14 mouse cellular contexts compared by ENCODE assay signal in genomic region chr12:112554900-112555299, GRCm38 (mm10). TPM values are rescaled to one million over a fixed set of nuclear protein-coding genes. Genes with fewer than 3 reads are reported as not detected.
DNase-seq lines count a peak whose midpoint lies in the region; ATAC-seq lines count a peak whose summit lies in the region.
"Had no signal": no experiment of that assay in that cellular context is flagged by ENCODE, and none has a peak within 500 bp of the region (broad histone marks: within the 10 kb centered on the region; RNA-seq: fewer than 3 reads in every experiment).

No protein-coding gene starts in this region.

- WGBS in intestine, embryonic 15.5 days, result 31% methylated on average over 12 of the region's 12 CpGs
- WGBS in midbrain, embryonic 14.5 days, result 43% methylated on average over 12 of the region's 12 CpGs

- peak; percentile 65 for DNase-seq in R1 (ENCODE audit: low read depth, low spot score)
- DNase-seq in kidney, postnatal 14 days, result peak; percentile 70
- peak; percentile 70 for DNase-seq in lung, postnatal 36 days
- DNase-seq in midbrain, embryonic 14.5 days, result no peak
- DNase-seq in natural killer cell, adult 2 months (ENCODE audit: low spot score in 2 of 2), result no peak
- no peak for DNase-seq in left cerebral cortex, postnatal 14 days (ENCODE audit: low spot score in 2 of 2)
- DNase-seq: cerebellum, adult 9-10 months; heart, postnatal 14 days; layer of hippocampus, postnatal 36 days had no signal

- no peaks in the 10 kb centered on the region for H3K36me3 ChIP-seq in intestine, embryonic 15.5 days
- no peaks in the 10 kb centered on the region for H3K36me3 ChIP-seq in midbrain, embryonic 14.5 days (ENCODE audit: control insufficient read depth, insufficient read depth, low read length)
- H3K36me3 ChIP-seq: embryonic facial prominence, embryonic 15.5 days; midbrain, embryonic 12.5 days had no signal

- H3K9ac ChIP-seq in intestine, embryonic 15.5 days, result no peak overlapping the region
- no peak overlapping the region for H3K9ac ChIP-seq in midbrain, embryonic 14.5 days (replicated peaks; ENCODE audit: low read length)
- H3K9ac ChIP-seq: embryonic facial prominence, embryonic 15.5 days; midbrain, embryonic 12.5 days had no signal

- H3K4me3 ChIP-seq in intestine, embryonic 15.5 days (replicated peaks), result no peak overlapping the region
- H3K4me3 ChIP-seq in midbrain, embryonic 14.5 days (replicated peaks; ENCODE audit: low read depth, low read length), result no peak overlapping the region
- H3K4me3 ChIP-seq: embryonic facial prominence, embryonic 15.5 days; midbrain, embryonic 12.5 days had no signal

- H3K4me2 ChIP-seq in intestine, embryonic 15.5 days (replicated peaks), result no peak overlapping the region
- H3K4me2 ChIP-seq in midbrain, embryonic 14.5 days (ENCODE audit: low read length), result no peak overlapping the region
- H3K4me2 ChIP-seq: embryonic facial prominence, embryonic 15.5 days; midbrain, embryonic 12.5 days had no signal

- no peaks in the 10 kb centered on the region for H3K27me3 ChIP-seq in intestine, embryonic 15.5 days (replicated peaks)
- no peaks in the 10 kb centered on the region for H3K27me3 ChIP-seq in midbrain, embryonic 14.5 days (ENCODE audit: control insufficient read depth, insufficient read depth, low read length)

- peak; percentile 66 for ATAC-seq in intestine, embryonic 15.5 days
- no peak for ATAC-seq in midbrain, embryonic 14.5 days (ENCODE audit: low FRiP score, low TSS enrichment)

- no peak overlapping the region for H3K27ac ChIP-seq in intestine, embryonic 15.5 days
- no peak overlapping the region for H3K27ac ChIP-seq in midbrain, embryonic 14.5 days (replicated peaks; ENCODE audit: low read depth, low read length)
- H3K27ac ChIP-seq: embryonic facial prominence, embryonic 15.5 days; midbrain, embryonic 12.5 days had no signal

- intact Hi-C loops in left cerebral cortex, postnatal 14 days (cut with DNase I), result loop anchor here (5.0 kb wide), 1 partner anchor 67 kb away; the partner anchor contains the start of gene Adssl1

- H3K4me1 ChIP-seq in intestine, embryonic 15.5 days (replicated peaks), result peaks cover 2% of the 10 kb centered on the region; the same call in 1 of the 2 replicates
- 0 out of 2 replicates have a peak, but pooled peaks cover 6% of the 10 kb centered on the region for H3K4me1 ChIP-seq in midbrain, embryonic 14.5 days (ENCODE audit: control insufficient read depth, insufficient read depth, low read length)

- no peaks in the 10 kb centered on the region for H3K9me3 ChIP-seq in intestine, embryonic 15.5 days
- no peaks in the 10 kb centered on the region for H3K9me3 ChIP-seq in midbrain, embryonic 14.5 days (ENCODE audit: control insufficient read depth, low read length)
- H3K9me3 ChIP-seq: embryonic facial prominence, embryonic 15.5 days; midbrain, embryonic 12.5 days had no signal

RNA-seq across cellular contexts. Expression of gene Inf2, which starts 33.7 kb away (rescaled TPM):
- 2.5 and 2.8 TPM in 2 replicates for polyA plus RNA-seq in intestine, embryonic 15.5 days (2015; fragmentation: Nextera tagmentation; extraction: Ambion mirVana)
- polyA plus RNA-seq in midbrain, embryonic 14.5 days (2014; fragmentation: Nextera tagmentation; extraction: Ambion mirVana), result 0.89 and 1.6 TPM in 2 replicates
- 10 to 100 TPM; 70.1 to 84.3 TPM for total RNA-seq in left cerebral cortex, postnatal 14 days (2021)

RNA-seq across cellular contexts. Expression of gene Tmem179, which starts 38.4 kb away (rescaled TPM):
- polyA plus RNA-seq in intestine, embryonic 15.5 days (2015; fragmentation: Nextera tagmentation; extraction: Ambion mirVana), result 2.4 and 3.2 TPM in 2 replicates
- polyA plus RNA-seq in midbrain, embryonic 14.5 days (2014; fragmentation: Nextera tagmentation; extraction: Ambion mirVana), result 50.7 and 68.6 TPM in 2 replicates
- 100 to 1,000 TPM; 138 to 146 TPM for total RNA-seq in left cerebral cortex, postnatal 14 days (2021)
- total RNA-seq: granulocyte monocyte progenitor cell, adult 5-6 weeks; heart, postnatal 14 days; liver, adult 2 months had no signal
- polyA plus RNA-seq: liver, adult 2 months had no signal

Comparison
In these comparisons a context has a peak if more than half of its experiments do, and no peak if none do; other contexts are left out.
1. DNase-seq: peak in R1 (single experiment), kidney, postnatal 14 days (single experiment) and lung, postnatal 36 days (single experiment); none in midbrain, embryonic 14.5 days (single experiment), natural killer cell, adult 2 months (0 of 2) and left cerebral cortex, postnatal 14 days (0 of 2).
2. RNA of gene Tmem179, which starts 38.4 kb away (polyA plus RNA-seq): 50.7 to 68.6 TPM in midbrain, embryonic 14.5 days; 2.4 to 3.2 TPM in intestine, embryonic 15.5 days; every median in the first group is over 10 times any median in the second.